Mouse (Mus musculus): ENCODE measurements around the gene Rab22a. TPM values are rescaled to one million over a fixed set of nuclear protein-coding genes. Genes with fewer than 3 reads are reported as not detected.
A peak's percentile ranks its signal among the peaks of the same experiment; 100 is the strongest.

Rab22a gene
- polyA plus RNA-seq, 3 experiments from 2014 or later = 5.6 to 8.7 (median 8.6) TPM

- ATAC-seq = no peak
These were observed 64.8 kb downstream of the Rab22a start for GRCm38 (mm10) chr2:173724382-173724781.

GRCm38 (mm10) chr2:173724940-173725807 lies 65.6 kb downstream of the Rab22a start:
- ATAC-seq = no peak

DNA sequence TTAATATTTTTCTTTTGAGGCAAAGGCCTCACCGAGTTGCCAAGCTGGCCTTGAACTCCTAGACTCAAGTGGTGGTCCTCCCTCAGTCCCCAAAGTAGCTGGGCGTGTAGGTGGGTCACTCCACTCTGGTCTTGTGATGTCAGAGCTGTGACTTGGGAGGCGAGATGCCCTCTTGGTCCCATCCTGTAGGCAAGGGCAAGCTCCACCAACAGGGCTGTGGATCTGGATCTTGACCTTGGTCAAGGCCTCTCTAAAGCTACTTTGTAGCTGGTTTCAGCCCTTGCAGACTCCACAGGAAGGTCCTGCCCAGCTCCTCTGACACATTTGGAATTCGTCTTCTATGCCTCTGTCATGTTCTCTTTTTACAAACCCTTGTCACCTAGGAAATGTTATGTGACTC lies 66.3 kb downstream of the Rab22a start:
- no peak for ATAC-seq

- no peak for ATAC-seq
These were observed 70.9 kb downstream of the Rab22a start for GRCm38 (mm10) chr2:173730444-173730966.

GRCm38 (mm10) chr2:173734426-173734825 lies 74.9 kb downstream of the Rab22a start:
- no peak for ATAC-seq

- ATAC-seq = peak; percentile 99
These were observed 77.8 kb downstream of the Rab22a start, which contains the start of gene Vapb for GRCm38 (mm10) chr2:173737222-173737989. Gene Vapb, plus strand, starts transcription at chr2:173737511.

- no peak for ATAC-seq
These were observed 78.7 kb downstream of the Rab22a start for GRCm38 (mm10) chr2:173738232-173738631.

- ATAC-seq = no peak
These were observed 79.5 kb downstream of the Rab22a start for GRCm38 (mm10) chr2:173739107-173739506.

DNA sequence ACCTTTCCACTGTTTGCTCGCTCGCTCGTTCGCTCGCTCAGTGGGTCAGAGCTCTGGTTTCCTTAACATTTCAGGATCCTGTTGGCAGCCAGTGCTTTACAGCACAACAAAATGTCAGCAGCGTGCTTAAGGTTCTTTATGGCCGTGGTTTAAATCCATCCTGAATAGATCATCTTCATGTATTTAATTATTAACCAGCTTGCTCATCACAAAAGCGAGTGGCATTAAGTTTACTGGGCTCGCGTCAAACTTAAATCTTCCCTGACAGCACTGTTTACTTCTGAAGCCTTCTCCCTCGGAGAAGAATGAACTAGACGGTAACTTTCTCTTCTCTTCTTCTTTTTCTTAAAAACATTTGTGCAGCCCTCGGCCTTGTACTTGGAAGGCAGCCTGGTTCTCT lies 82.5 kb downstream of the Rab22a start:
- no peak for ATAC-seq

DNA sequence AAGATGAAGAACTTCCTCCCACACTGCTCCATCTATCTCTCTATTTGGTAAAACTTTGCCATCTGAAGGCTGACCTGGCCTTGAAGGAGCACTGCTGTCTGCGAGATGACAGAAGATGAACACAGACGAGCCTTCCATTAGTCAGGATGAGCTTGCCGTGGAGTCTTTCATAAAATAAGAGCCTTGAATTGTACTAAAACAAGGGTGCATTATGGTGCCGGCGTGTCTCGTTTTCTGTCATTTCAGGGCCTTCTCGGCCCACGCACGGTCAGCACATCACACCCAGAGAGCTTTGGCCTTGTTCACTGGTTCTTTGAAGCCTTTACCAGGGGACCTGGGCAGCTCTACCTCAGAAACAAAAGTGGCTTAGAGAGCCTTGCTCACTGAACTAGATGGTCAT lies 83.2 kb downstream of the Rab22a start:
- no peak for ATAC-seq

DNA sequence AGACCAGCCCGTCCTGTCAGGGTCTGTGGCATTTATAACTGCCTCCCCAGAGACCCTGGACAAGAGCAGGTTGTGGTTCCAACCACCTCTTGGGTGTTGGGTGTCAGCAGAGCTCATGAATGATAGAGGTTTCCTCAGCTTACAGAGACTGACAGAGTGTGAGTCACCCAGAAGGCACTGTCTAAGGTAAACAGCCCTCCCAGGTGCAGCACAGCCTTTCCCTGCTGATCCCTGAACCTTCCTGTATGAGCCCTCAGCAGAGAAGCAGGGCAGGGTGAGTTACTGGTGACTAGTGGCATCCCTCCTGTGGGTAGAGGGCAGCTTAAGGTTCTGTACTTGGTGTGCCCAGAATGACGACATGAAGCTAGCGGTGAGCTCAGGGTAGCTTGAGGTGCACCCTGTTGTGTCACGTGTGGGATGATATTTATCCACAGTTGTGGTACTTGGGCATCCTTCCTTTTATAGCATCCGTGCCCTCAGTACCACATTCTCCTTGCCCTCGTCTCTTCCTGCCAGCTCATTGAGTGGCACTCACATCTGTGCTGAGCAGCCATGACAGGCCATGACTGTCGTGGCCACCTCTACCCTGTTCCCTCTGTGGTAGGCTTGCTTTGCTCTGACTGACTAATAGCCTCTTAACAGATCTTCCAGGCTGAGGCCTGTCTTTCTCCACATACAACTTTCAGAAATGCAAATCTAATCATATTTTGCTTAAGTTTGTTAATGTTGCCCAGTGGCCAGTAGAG lies 84.7 kb downstream of the Rab22a start:
- ATAC-seq = no peak

- no peak for ATAC-seq
These were observed 89.5 kb downstream of the Rab22a start for GRCm38 (mm10) chr2:173748961-173749659.

DNA sequence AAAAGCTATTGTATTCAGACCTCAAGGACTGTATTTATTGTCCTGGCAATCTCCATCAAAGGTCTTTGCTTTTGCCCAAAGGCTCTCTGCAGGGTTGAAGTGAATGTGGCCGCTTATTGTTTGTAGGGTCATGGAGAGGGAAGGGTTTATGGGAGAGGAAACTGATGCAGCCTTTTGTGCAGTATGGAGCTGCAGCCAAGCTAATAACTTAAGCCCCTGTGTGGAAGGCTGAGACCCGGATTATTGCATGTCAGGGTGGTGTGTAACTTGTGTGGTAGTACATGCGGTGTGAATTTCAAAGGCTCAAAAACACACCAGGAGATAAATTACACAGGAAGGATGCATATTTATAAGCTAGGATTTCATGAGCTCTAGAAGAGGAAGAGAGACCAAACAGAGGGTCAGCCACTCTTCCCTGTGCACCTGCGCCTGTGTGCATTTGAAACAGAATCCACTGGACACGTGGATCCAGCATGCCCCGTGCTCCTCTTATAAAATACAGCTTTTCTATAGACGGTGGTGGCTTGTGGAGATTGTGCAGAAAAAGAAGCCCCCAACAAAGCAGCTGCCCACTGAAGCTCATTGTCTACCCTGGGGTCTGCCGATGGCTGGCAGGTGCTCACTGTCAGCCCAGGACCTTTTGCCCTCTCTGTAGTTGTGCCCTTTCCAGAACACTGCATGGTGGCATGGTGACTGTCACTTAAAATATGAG lies 96.0 kb downstream of the Rab22a start:
- ATAC-seq = no peak

Other genes starting within 250 kb of the Rab22a start
- not detected for gene 1700021F07Rik, start 137.2 kb upstream of the Rab22a start, polyA plus RNA-seq (2017; shearing (Covaris generic))
- not detected for gene Ankrd60, start 81.4 kb upstream of the Rab22a start, polyA plus RNA-seq (2017; shearing (Covaris generic))
- gene 1700010B08Rik, start 59.7 kb downstream of the Rab22a start, polyA plus RNA-seq (2017; shearing (Covaris generic)) = not detected
- 1 to 10 TPM; 1.3 to 2.4 (median 1.7) TPM for gene Vapb, start 77.8 kb downstream of the Rab22a start, polyA plus RNA-seq (2017; shearing (Covaris generic))